Mouse (Mus musculus) G1E (cell line): ENCODE data around the gene Cdc25a.

ENCODE experiments used
- CTCF ChIP-seq: IDR thresholded peaks from 2 replicates; pipeline ENCODE4 v1.5.1; 2012; ENCODE audit warnings: low read depth, low read length, inconsistent platforms, mixed read lengths
- GATA1 ChIP-seq: IDR thresholded peaks from 2 replicates; pipeline ENCODE4 v1.6.1; 2012; ENCODE audit warnings: borderline replicate concordance, low read length, inconsistent platforms, mixed read lengths
- GATA2 ChIP-seq: IDR thresholded peaks from 2 replicates; pipeline ENCODE4 v1.6.1; 2012; ENCODE audit warnings: low read depth, low read length, inconsistent platforms, borderline replicate concordance

- no peak for TF ChIP-seq GATA2
- TF ChIP-seq CTCF = no peak
- no peak for TF ChIP-seq GATA1
Measured at GRCm38 (mm10) chr9:109896253-109897150, 21.1 kb downstream of the Cdc25a start.
